Mouse (Mus musculus) adrenal gland, adult 18-20 months (tissue): Measurements from ENCODE around the gene Tmco5. TPM values are rescaled to one million over a fixed set of nuclear protein-coding genes. Genes with fewer than 3 reads are reported as not detected.
"Not testable (repeated sequence)": the region's sequence is repeated elsewhere in the genome, so short reads cannot be mapped to it uniquely, and the experiment has no call there.

ENCODE experiments used
- DNase-seq, 2 experiments: peaks; one replicate each; pipeline ENCODE4 v3.0.0; 2021 to 2022; ENCODE audit warnings: low spot score in 2 of 2
- total RNA-seq, 2 experiments: library from RNA; stranded (reverse); gene quantifications; 1 replicate in 1 of 2; 2 replicates in 1 of 2; pipeline ENCODE4 v1.2.3; 2021

Tmco5 gene
- total RNA-seq, 2 experiments from 2014 or later: not detected

- DNase-seq: no peak
These were observed 44.3 kb downstream of the Tmco5 start for GRCm38 (mm10) chr2:116922580-116923500.

- no peak for DNase-seq
These were observed 45.2 kb downstream of the Tmco5 start for GRCm38 (mm10) chr2:116923684-116924083.

GRCm38 (mm10) chr2:116924292-116924691, 45.8 kb downstream of the Tmco5 start:
- DNase-seq: no peak

- no peak for DNase-seq
These were observed 46.7 kb downstream of the Tmco5 start for GRCm38 (mm10) chr2:116925230-116925629.

- DNase-seq: no peak
These were observed 53.7 kb downstream of the Tmco5 start for GRCm38 (mm10) chr2:116932218-116932617.

GRCm38 (mm10) chr2:116934236-116934635, 55.7 kb downstream of the Tmco5 start:
- DNase-seq: not testable (repeated sequence)

- DNase-seq: no peak
These were observed 56.3 kb downstream of the Tmco5 start for GRCm38 (mm10) chr2:116934776-116935175.

- no peak for DNase-seq
These were observed 57.9 kb downstream of the Tmco5 start for GRCm38 (mm10) chr2:116936371-116936770.

- no peak for DNase-seq
These were observed 58.7 kb downstream of the Tmco5 start for GRCm38 (mm10) chr2:116937166-116937565.

- no peak for DNase-seq
These were observed 63.3 kb downstream of the Tmco5 start for GRCm38 (mm10) chr2:116941816-116942215.

Other genes starting within 250 kb of the Tmco5 start
- 10 to 100 TPM; 51.6 to 78.9 TPM for gene Spred1, start 242.7 kb downstream of the Tmco5 start, total RNA-seq